ENCODE assay signal across 8 mouse cellular contexts in genomic region chr6:113604432-113605223, GRCm38 (mm10). TPM values are rescaled to one million over a fixed set of nuclear protein-coding genes. Genes with fewer than 3 reads are reported as not detected.
A peak's percentile ranks its signal among the peaks of the same experiment; 100 is the strongest.
DNase-seq lines count a peak whose midpoint lies in the region; ATAC-seq lines count a peak whose summit lies in the region.

Gene Brk1 (plus strand): TSS chr6:113604772.

- H3K9me3 ChIP-seq in hindbrain, embryonic 12.5 days (replicated peaks) = no peaks in the 10 kb centered on the region

- peaks cover 24% of the 10 kb centered on the region for H3K4me1 ChIP-seq in hindbrain, embryonic 12.5 days

- DNase-seq in Muller cell, postnatal 12 days (ENCODE audit: inconsistent ontology term) = peak; percentile 85
- peak; percentile 94 for DNase-seq in cerebellum, adult 9-11 months
- DNase-seq in frontal cortex, postnatal 10 days (ENCODE audit: low spot score in 2 of 2) = peak; percentile 82 to 88
- DNase-seq in layer of hippocampus, postnatal 25 days (ENCODE audit: extremely low spot score in 1 of 2, low spot score in 1 of 2) = peak; percentile 84 to 88
- peak; percentile 85 for DNase-seq in lung, postnatal 25 days (ENCODE audit: low spot score)
- peak; percentile 96 for DNase-seq in retina, embryonic 14.5 days (ENCODE audit: low spot score)
- DNase-seq in thymus, postnatal 4 days = peak; percentile 91

- H3K36me3 ChIP-seq in hindbrain, embryonic 12.5 days = no peaks in the 10 kb centered on the region

- ATAC-seq in hindbrain, embryonic 12.5 days (ENCODE audit: low FRiP score) = peak; percentile 95

- H3K9ac ChIP-seq in hindbrain, embryonic 12.5 days = peak within 1 kb of the TSS; percentile 96

- WGBS in hindbrain, embryonic 12.5 days = under 1% methylated on average over 61 of the region's 65 CpGs

- peak within 1 kb of the TSS; percentile 93 for H3K4me3 ChIP-seq in hindbrain, embryonic 12.5 days

- H3K27me3 ChIP-seq in hindbrain, embryonic 12.5 days = no peaks in the 10 kb centered on the region

- peak within 1 kb of the TSS; percentile 80 for H3K27ac ChIP-seq in hindbrain, embryonic 12.5 days

- peak within 1 kb of the TSS; percentile 89 for H3K4me2 ChIP-seq in hindbrain, embryonic 12.5 days (replicated peaks)

RNA-seq across cellular contexts. Expression of gene Brk1, which starts in this region (rescaled TPM):
- 201 and 207 TPM in 2 replicates for polyA plus RNA-seq in hindbrain, embryonic 12.5 days (2016; fragmentation: Nextera tagmentation; extraction: Ambion mirVana)
- total RNA-seq in layer of hippocampus, postnatal 25 days (2021) = 100 to 1,000 TPM; 228 to 246 TPM

Comparison
In these comparisons a context has a peak if more than half of its experiments do, and no peak if none do; other contexts are left out.
1. Peak in every context shown above with its lines: DNase-seq, ATAC-seq, H3K4me3 ChIP-seq and H3K27ac ChIP-seq.